Mouse (Mus musculus): ENCODE results near the gene Ctnnbip1.

Gene Ctnnbip1

GRCm38 (mm10) chr4:149521258-149521657 lies 3.2 kb downstream of the Ctnnbip1 start:
- no peak for DNase-seq (ENCODE audit: low spot score in 2 of 2)

- DNase-seq (ENCODE audit: low spot score in 2 of 2): no peak
These were observed 5.9 kb downstream of the Ctnnbip1 start for GRCm38 (mm10) chr4:149523961-149524360.

- DNase-seq (ENCODE audit: low spot score in 2 of 2): no peak
These were observed 7.1 kb downstream of the Ctnnbip1 start for GRCm38 (mm10) chr4:149525170-149525569.

- DNase-seq (ENCODE audit: low spot score in 2 of 2): no peak
These were observed 7.8 kb downstream of the Ctnnbip1 start for GRCm38 (mm10) chr4:149525811-149526210.

- DNase-seq (ENCODE audit: low spot score in 2 of 2): no peak
These were observed 8.3 kb downstream of the Ctnnbip1 start for GRCm38 (mm10) chr4:149526330-149526729.

- DNase-seq (ENCODE audit: low spot score in 2 of 2): no peak
These were observed 9.8 kb downstream of the Ctnnbip1 start for GRCm38 (mm10) chr4:149527621-149528354.

GRCm38 (mm10) chr4:149529691-149530090 lies 11.7 kb downstream of the Ctnnbip1 start:
- DNase-seq (ENCODE audit: low spot score in 2 of 2): no peak

- no peak for DNase-seq (ENCODE audit: low spot score in 2 of 2)
These were observed 21.4 kb downstream of the Ctnnbip1 start for GRCm38 (mm10) chr4:149539441-149539840.

- DNase-seq (ENCODE audit: low spot score in 2 of 2): no peak
These were observed 23.9 kb downstream of the Ctnnbip1 start for GRCm38 (mm10) chr4:149541935-149542334.

- DNase-seq (ENCODE audit: low spot score in 2 of 2): no peak
These were observed 24.4 kb downstream of the Ctnnbip1 start for GRCm38 (mm10) chr4:149542431-149542830.

- peak; percentile 86 to 93 for DNase-seq (ENCODE audit: low spot score in 2 of 2)
These were observed 25.0 kb downstream of the Ctnnbip1 start for GRCm38 (mm10) chr4:149542927-149543553.

- DNase-seq (ENCODE audit: low spot score in 2 of 2): no peak
These were observed 26.9 kb downstream of the Ctnnbip1 start for GRCm38 (mm10) chr4:149544892-149545291.

- DNase-seq (ENCODE audit: low spot score in 2 of 2): no peak
These were observed 28.9 kb downstream of the Ctnnbip1 start for GRCm38 (mm10) chr4:149546797-149547444.

GRCm38 (mm10) chr4:149547523-149547922 lies 29.5 kb downstream of the Ctnnbip1 start:
- DNase-seq (ENCODE audit: low spot score in 2 of 2): no peak

- DNase-seq (ENCODE audit: low spot score in 2 of 2): peak; percentile 84 to 95
These were observed 31.3 kb downstream of the Ctnnbip1 start for GRCm38 (mm10) chr4:149549221-149549925.

GRCm38 (mm10) chr4:149550866-149551265 lies 32.8 kb downstream of the Ctnnbip1 start:
- no peak for DNase-seq (ENCODE audit: low spot score in 2 of 2)

GRCm38 (mm10) chr4:149551696-149552095 lies 33.7 kb downstream of the Ctnnbip1 start:
- no peak for DNase-seq (ENCODE audit: low spot score in 2 of 2)

- no peak for DNase-seq (ENCODE audit: low spot score in 2 of 2)
These were observed 35.8 kb downstream of the Ctnnbip1 start for GRCm38 (mm10) chr4:149553834-149554233.

- DNase-seq (ENCODE audit: low spot score in 2 of 2): peak; percentile 79 to 87
These were observed 38.1 kb downstream of the Ctnnbip1 start for GRCm38 (mm10) chr4:149556111-149556510.

- no peak for DNase-seq (ENCODE audit: low spot score in 2 of 2)
These were observed 39.9 kb downstream of the Ctnnbip1 start for GRCm38 (mm10) chr4:149557905-149558304.

- DNase-seq (ENCODE audit: low spot score in 2 of 2): no peak
These were observed 40.4 kb downstream of the Ctnnbip1 start for GRCm38 (mm10) chr4:149558389-149558788.

- DNase-seq (ENCODE audit: low spot score in 2 of 2): peak; percentile 63 to 77
These were observed 43.4 kb downstream of the Ctnnbip1 start for GRCm38 (mm10) chr4:149561392-149561791.
